In the genomic region with DNA sequence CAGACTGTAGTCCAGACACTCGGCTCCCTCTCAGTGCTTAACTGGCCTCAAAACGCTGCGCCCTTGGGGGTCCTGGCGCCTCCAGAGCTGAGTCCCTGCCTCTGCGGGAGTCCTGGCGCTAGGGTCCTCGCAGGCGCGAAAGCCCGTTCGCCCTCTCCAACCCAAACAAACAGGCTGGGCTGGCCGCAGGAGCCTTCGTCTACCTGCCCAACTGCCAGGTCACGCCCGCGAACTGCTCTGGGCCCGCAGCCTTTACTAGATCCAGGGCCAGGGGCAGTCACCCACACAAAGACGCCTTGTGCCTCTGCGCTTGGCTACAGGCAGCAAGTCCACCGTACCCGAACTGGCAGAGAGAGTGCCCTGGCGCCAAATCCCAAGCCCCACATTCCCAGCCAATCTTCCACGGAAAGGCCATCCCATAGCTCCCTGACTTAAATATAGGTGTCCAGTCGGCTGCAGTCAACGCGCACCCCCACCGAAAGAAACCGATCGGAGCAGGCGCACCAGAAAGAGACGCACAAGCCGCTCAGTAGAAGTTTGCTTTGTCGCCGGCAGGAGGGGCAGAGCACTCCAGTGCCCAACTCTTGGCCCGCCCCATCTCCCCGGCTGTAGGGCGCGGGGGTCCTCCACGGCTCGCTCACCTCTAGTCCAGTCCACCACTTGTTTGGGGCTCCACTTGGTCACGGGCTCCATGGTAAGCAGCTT, we compare ENCODE assay signal across 8 mouse cellular contexts. TPM values are rescaled to one million over a fixed set of nuclear protein-coding genes. Genes with fewer than 3 reads are reported as not detected.
DNase-seq lines count a peak whose midpoint lies in the region; ATAC-seq and TF ChIP-seq lines count a peak whose summit lies in the region.

No protein-coding gene starts in this region.

- H3K79me2 ChIP-seq in CH12.LX (replicated peaks; ENCODE audit: control insufficient read depth, extremely low read depth, insufficient read depth, poor library complexity, severe bottlenecking) = no peaks in the 10 kb centered on the region

- no peak for TF ChIP-seq EP300 in CH12.LX (IDR thresholded peaks at IDR 0.05; ENCODE audit: low read length)
- TF ChIP-seq EP300 in heart, postnatal 0 days (IDR thresholded peaks at IDR 0.05; ENCODE audit: low read depth) = no peak

- TF ChIP-seq CTCF in CH12.LX (conservative IDR thresholded peaks at IDR 0.05 in 1 of 2, IDR thresholded peaks at IDR 0.05 in 1 of 2; ENCODE audit: low read depth in 2 of 2, low read length in 2 of 2) = peak in 1 of 2 experiments; percentile 43; a peak in 2 of 4 replicates
- peak; percentile 56 for TF ChIP-seq CTCF in heart, postnatal 0 days (IDR thresholded peaks at IDR 0.05; ENCODE audit: low read depth)

- peak; percentile 70 for DNase-seq in CH12.LX (ENCODE audit: extremely low read depth)
- peak; percentile 84 for DNase-seq in heart, postnatal 0 days (ENCODE audit: low spot score)
- DNase-seq in kidney, postnatal 36 days = peak; percentile 78 to 86
- peak; percentile 86 for DNase-seq in neural tube, embryonic 10.5 days (ENCODE audit: extremely low spot score, low spot score)

- peak; percentile 28 for TF ChIP-seq RAD21 in CH12.LX (IDR thresholded peaks at IDR 0.05; ENCODE audit: low read depth, low read length)

- dilution Hi-C loops in CH12.LX (cut with MboI; ENCODE audit: extremely low pct_ligation_motif_present, extremely low pct_unique_long_range_greater_than_20kb, low sequenced_read_pairs) = no loop called here

- under 1% methylated on average over 41 of the region's 41 CpGs for WGBS in forebrain, embryonic 13.5 days
- WGBS in heart, postnatal 0 days = under 1% methylated on average over 41 of the region's 41 CpGs
- WGBS in liver, embryonic 15.5 days (ENCODE audit: insufficient replicate concordance) = under 1% methylated on average over 41 of the region's 41 CpGs
- under 1% methylated on average over 41 of the region's 41 CpGs for WGBS in stomach, embryonic 15.5 days

- TF ChIP-seq POLR2A in CH12.LX (IDR thresholded peaks at IDR 0.05; ENCODE audit: low read depth, low read length) = no peak

- H3K4me2 ChIP-seq in CH12.LX (ENCODE audit: insufficient read depth, low read depth, poor library complexity, severe bottlenecking) = peak overlapping the region; percentile 85
- peak overlapping the region; percentile 98 for H3K4me2 ChIP-seq in forebrain, embryonic 13.5 days
- H3K4me2 ChIP-seq in heart, postnatal 0 days (ENCODE audit: low read depth, low read length) = peak overlapping the region; percentile 95
- peak overlapping the region; percentile 98 for H3K4me2 ChIP-seq in liver, embryonic 15.5 days
- H3K4me2 ChIP-seq in stomach, embryonic 15.5 days = peak overlapping the region; percentile 78

- H3K36me3 ChIP-seq in CH12.LX (replicated peaks in 1 of 2; ENCODE audit: control insufficient read depth in 1 of 2, insufficient read depth in 1 of 2, low read length in 1 of 2) = peaks cover 0 to 7% of the 10 kb centered on the region in 2 experiments
- H3K36me3 ChIP-seq in forebrain, embryonic 13.5 days (ENCODE audit: poor library complexity, severe bottlenecking) = no peaks in the 10 kb centered on the region
- H3K36me3 ChIP-seq in heart, postnatal 0 days (replicated peaks; ENCODE audit: control insufficient read depth, insufficient read depth, low read length) = 0 out of 2 replicates have a peak, but pooled peaks cover 6% of the 10 kb centered on the region
- no peaks in the 10 kb centered on the region for H3K36me3 ChIP-seq in liver, embryonic 15.5 days (replicated peaks)
- no peaks in the 10 kb centered on the region for H3K36me3 ChIP-seq in stomach, embryonic 15.5 days

- H3K9ac ChIP-seq in CH12.LX (ENCODE audit: insufficient read depth, low read depth) = no peak overlapping the region
- peak overlapping the region; percentile 73 for H3K9ac ChIP-seq in forebrain, embryonic 13.5 days
- peak overlapping the region; percentile 83 for H3K9ac ChIP-seq in heart, postnatal 0 days (replicated peaks; ENCODE audit: low read depth, low read length)
- peak overlapping the region; percentile 63 for H3K9ac ChIP-seq in liver, embryonic 15.5 days
- peak overlapping the region; percentile 84 for H3K9ac ChIP-seq in stomach, embryonic 15.5 days

- in situ Hi-C loops in CH12.LX (cut with MboI; ENCODE audit: low pct_ligation_motif_present, low pct_unique_long_range_greater_than_20kb, low sequenced_read_pairs) = no loop called here

- peak overlapping the region; percentile 40 to 77 (median 66) for H3K4me3 ChIP-seq in CH12.LX (replicated peaks in 1 of 3; ENCODE audit: low read depth in 2 of 3, low read length in 2 of 3, poor library complexity in 1 of 3)
- H3K4me3 ChIP-seq in forebrain, embryonic 13.5 days = peak overlapping the region; percentile 73
- peak overlapping the region; percentile 89 for H3K4me3 ChIP-seq in heart, postnatal 0 days (ENCODE audit: low read depth, low read length)
- peak overlapping the region; percentile 70 for H3K4me3 ChIP-seq in liver, embryonic 15.5 days (replicated peaks)
- peak overlapping the region; percentile 83 for H3K4me3 ChIP-seq in stomach, embryonic 15.5 days (replicated peaks)

- ATAC-seq in cerebellum, adult (ENCODE audit: insufficient number of reproducible peaks, low FRiP score, low TSS enrichment) = peak; percentile 46
- peak; percentile 85 for ATAC-seq in forebrain, embryonic 13.5 days
- ATAC-seq in heart, postnatal 0 days (ENCODE audit: insufficient read depth, low read depth) = peak; percentile 82
- ATAC-seq in liver, embryonic 15.5 days (ENCODE audit: insufficient read depth) = peak; percentile 71
- peak; percentile 75 for ATAC-seq in stomach, embryonic 15.5 days (ENCODE audit: insufficient read depth, low FRiP score, low read depth)

- no peak overlapping the region for H3K27ac ChIP-seq in CH12.LX (ENCODE audit: insufficient read depth, low read depth)
- H3K27ac ChIP-seq in forebrain, embryonic 13.5 days = peak overlapping the region; percentile 68; the same call in 1 of the 2 replicates
- H3K27ac ChIP-seq in heart, postnatal 0 days (ENCODE audit: low read depth) = peak overlapping the region; percentile 98
- H3K27ac ChIP-seq in liver, embryonic 15.5 days (replicated peaks) = peak overlapping the region; percentile 73
- peak overlapping the region; percentile 94 for H3K27ac ChIP-seq in stomach, embryonic 15.5 days

- H3K9me3 ChIP-seq in CH12.LX (replicated peaks; ENCODE audit: low read length) = no peaks in the 10 kb centered on the region
- H3K9me3 ChIP-seq in forebrain, embryonic 13.5 days (replicated peaks) = no peaks in the 10 kb centered on the region
- H3K9me3 ChIP-seq in heart, postnatal 0 days (replicated peaks; ENCODE audit: control insufficient read depth, low read length) = no peaks in the 10 kb centered on the region
- H3K9me3 ChIP-seq in liver, embryonic 15.5 days (replicated peaks) = no peaks in the 10 kb centered on the region
- no peaks in the 10 kb centered on the region for H3K9me3 ChIP-seq in stomach, embryonic 15.5 days

- H3K4me1 ChIP-seq in CH12.LX (ENCODE audit: control insufficient read depth in 1 of 2, insufficient read depth in 2 of 2) = peaks cover 7 to 46% of the 10 kb centered on the region in 2 experiments
- H3K4me1 ChIP-seq in forebrain, embryonic 13.5 days = peaks cover 28% of the 10 kb centered on the region
- peaks cover 42% of the 10 kb centered on the region for H3K4me1 ChIP-seq in heart, postnatal 0 days (ENCODE audit: control insufficient read depth, insufficient read depth)
- peaks cover 66% of the 10 kb centered on the region for H3K4me1 ChIP-seq in liver, embryonic 15.5 days (replicated peaks)
- H3K4me1 ChIP-seq in stomach, embryonic 15.5 days = peaks cover 20% of the 10 kb centered on the region; the same call in 1 of the 2 replicates

- no peaks in the 10 kb centered on the region for H3K27me3 ChIP-seq in CH12.LX (replicated peaks)
- no peaks in the 10 kb centered on the region for H3K27me3 ChIP-seq in forebrain, embryonic 13.5 days
- H3K27me3 ChIP-seq in heart, postnatal 0 days (ENCODE audit: control insufficient read depth, insufficient read depth, low read length) = no peaks in the 10 kb centered on the region
- H3K27me3 ChIP-seq in liver, embryonic 15.5 days = no peaks in the 10 kb centered on the region
- H3K27me3 ChIP-seq in stomach, embryonic 15.5 days (replicated peaks) = no peaks in the 10 kb centered on the region

TF ChIP-seq in CH12.LX, 34 proteins besides CTCF, POLR2A, EP300 and RAD21:
- TF ChIP-seq BHLHE40 (IDR thresholded peaks at IDR 0.05; ENCODE audit: low read depth, low read length) = peak; percentile 31; the same call in 1 of the 2 replicates
- TF ChIP-seq E2F4 (IDR thresholded peaks at IDR 0.05; ENCODE audit: insufficient replicate concordance, low read depth, low read length) = no peak
- no peak for TF ChIP-seq JUND (conservative IDR thresholded peaks at IDR 0.05; ENCODE audit: low read depth, low read length)
- no peak for TF ChIP-seq CHD2 (IDR thresholded peaks at IDR 0.05; ENCODE audit: low read length)
- peak; percentile 34 for TF ChIP-seq SMC3 (IDR thresholded peaks at IDR 0.05; ENCODE audit: low read depth, low read length)
- peak; percentile 68 for TF ChIP-seq NRF1 (IDR thresholded peaks at IDR 0.05; ENCODE audit: low read depth, low read length)

RNA-seq across cellular contexts. Expression of gene Cnksr3, which starts 0.9 kb away (rescaled TPM):
- total RNA-seq in CH12.LX (2012; rRNA removed) (0.71 and 0.72 TPM in 2 replicates), CH12.LX (2014; rRNA removed) (2.9 and 3.0 TPM in 2 replicates)
- 3.8 and 3.9 TPM in 2 replicates for polyA plus RNA-seq in CH12.LX (2012; ENCODE audit: insufficient read length, low read depth)
- polyA plus RNA-seq in forebrain, embryonic 13.5 days (2015; fragmentation: Nextera tagmentation; extraction: Ambion mirVana) = 3.8 and 4.2 TPM in 2 replicates
- 16.6 and 18.2 TPM in 2 replicates for total RNA-seq in heart, postnatal 0 days (2014; rRNA removed; ENCODE audit: low replicate concordance)
- 7.8 and 8.1 TPM in 2 replicates for polyA plus RNA-seq in heart, postnatal 0 days (2015; fragmentation: Nextera tagmentation; extraction: Ambion mirVana)
- 3.5 and 4.0 TPM in 2 replicates for polyA plus RNA-seq in liver, embryonic 15.5 days (2015; fragmentation: Nextera tagmentation; extraction: Ambion mirVana)
- 14.6 and 18.3 TPM in 2 replicates for polyA plus RNA-seq in stomach, embryonic 15.5 days (2015; fragmentation: Nextera tagmentation; extraction: Ambion mirVana)
